Mouse (Mus musculus): ENCODE measurements around the gene Atp2b4. TPM values are rescaled to one million over a fixed set of nuclear protein-coding genes. Genes with fewer than 3 reads are reported as not detected.

Atp2b4 gene
- polyA plus RNA-seq, 1 experiment from 2014 or later, result 8.2 TPM

DNA sequence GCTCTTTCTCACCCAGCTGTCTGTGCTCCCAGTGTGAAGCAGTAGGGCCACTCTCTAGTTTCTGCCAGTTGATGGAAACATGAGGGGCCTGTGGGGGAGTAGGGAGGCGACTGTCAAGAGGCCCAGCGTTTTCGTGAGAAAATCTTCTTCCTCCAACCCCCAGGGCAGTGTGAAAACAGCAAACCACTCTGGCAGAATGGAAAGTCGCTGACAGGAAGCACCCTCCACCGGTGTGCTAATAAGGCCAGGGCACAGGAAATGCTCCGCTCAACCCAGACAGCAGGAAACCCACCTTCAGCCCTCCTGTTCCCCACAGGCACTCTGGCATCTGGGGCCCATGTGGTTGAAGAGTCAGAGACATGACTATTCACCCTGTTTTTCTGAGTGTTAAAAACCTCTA lies 110.9 kb downstream of the Atp2b4 start, which contains the start of gene Lax1:
Gene Lax1 (minus strand): TSS at position 212 of the 400 bp plus-strand sequence.
- no peak for DNase-seq (ENCODE audit: low spot score)
- Histone ChIP-seq H3K4me1 (replicated peaks; ENCODE audit: control insufficient read depth, insufficient read depth, low read length) (no peaks in the 10 kb centered on the region), H3K9me3 (ENCODE audit: control insufficient read depth, low read length) (no peaks in the 10 kb centered on the region), H3K4me2 (ENCODE audit: low read depth, low read length, severe bottlenecking) (no peak within 1 kb of the TSS), H3K4me3 (ENCODE audit: low read depth, low read length) (no peak within 1 kb of the TSS), H3K9ac (ENCODE audit: low read length) (no peak within 1 kb of the TSS), H3K27ac (ENCODE audit: low read depth, low read length) (no peak within 1 kb of the TSS), H3K36me3 (ENCODE audit: control insufficient read depth, insufficient read depth, low read length) (no peaks in the 10 kb centered on the region), H3K27me3 (ENCODE audit: control insufficient read depth, insufficient read depth, low read length) (no peaks in the 10 kb centered on the region)
- WGBS, result 46% methylated on average over 6 of the region's 6 CpGs
- no peak for ATAC-seq (replicated peaks; ENCODE audit: low FRiP score)

DNA sequence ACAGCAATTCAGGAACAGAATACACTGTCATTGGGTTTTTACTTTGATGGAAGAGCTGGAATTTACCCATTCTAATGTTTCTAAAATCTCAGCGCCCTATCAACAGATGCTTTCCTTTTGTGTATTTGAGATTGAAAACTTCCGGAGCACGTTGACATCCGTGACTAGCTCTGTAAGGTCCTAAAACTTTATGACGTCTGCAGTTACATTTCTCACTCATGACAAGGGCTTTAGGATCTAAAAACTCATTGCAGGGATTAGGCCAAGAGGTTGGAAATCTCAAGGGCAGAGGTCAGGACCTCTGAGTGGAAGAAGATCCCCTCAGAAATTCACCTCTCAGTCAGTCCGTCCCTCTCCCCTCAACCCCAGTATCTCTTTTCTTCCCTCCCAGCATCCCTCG lies 112.5 kb downstream of the Atp2b4 start:
- H3K36me3 ChIP-seq (ENCODE audit: control insufficient read depth, insufficient read depth, low read length), result no peaks in the 10 kb centered on the region

DNA sequence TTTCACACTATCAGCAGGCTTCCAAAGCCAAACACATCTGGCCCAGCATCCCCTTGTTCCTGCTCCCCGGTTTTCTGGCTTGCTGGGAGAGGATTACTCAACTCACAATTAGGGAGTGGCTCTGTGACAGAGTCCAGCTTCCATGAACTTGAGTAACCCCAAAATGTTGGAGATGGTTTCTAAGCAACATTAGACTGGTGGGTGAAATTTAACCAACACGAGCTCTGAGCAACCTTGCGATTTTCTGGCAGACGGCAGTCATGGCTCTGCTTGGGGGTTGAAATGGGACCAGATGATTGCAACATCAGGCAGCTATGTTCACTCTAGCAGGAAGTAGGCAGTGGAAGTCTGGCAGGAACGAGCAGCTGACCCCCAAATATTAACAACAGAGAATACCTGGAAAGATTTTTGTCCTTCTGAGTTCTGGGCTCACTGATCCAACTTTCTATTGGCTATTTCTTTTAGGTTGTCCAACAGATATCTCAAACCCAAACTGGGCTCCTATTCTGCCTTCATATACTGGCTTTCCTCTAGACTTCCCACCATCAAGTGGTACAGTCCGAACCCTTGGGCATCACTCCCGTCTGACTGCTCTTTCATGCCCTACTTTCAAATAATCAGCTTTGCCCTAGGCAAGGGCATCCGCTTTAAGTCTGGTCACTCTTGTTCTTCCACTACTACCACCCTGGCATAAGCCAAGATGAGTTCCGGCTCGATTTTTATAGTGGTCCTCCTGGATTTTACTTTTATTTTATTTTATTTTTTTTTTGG lies 114.9 kb downstream of the Atp2b4 start:
- no peak overlapping the region for H3K4me3 ChIP-seq (ENCODE audit: low read depth, low read length)
- ATAC-seq (replicated peaks; ENCODE audit: low FRiP score) (no peak), DNase-seq (ENCODE audit: low spot score) (peak; percentile 35)
- no peaks in the 10 kb centered on the region for H3K9me3 ChIP-seq (ENCODE audit: control insufficient read depth, low read length)
- H3K27ac ChIP-seq (ENCODE audit: low read depth, low read length), result no peak overlapping the region
- no peaks in the 10 kb centered on the region for H3K36me3 ChIP-seq (ENCODE audit: control insufficient read depth, insufficient read depth, low read length)
- no peaks in the 10 kb centered on the region for H3K4me1 ChIP-seq (replicated peaks; ENCODE audit: control insufficient read depth, insufficient read depth, low read length)
- H3K4me2 ChIP-seq (ENCODE audit: low read depth, low read length, severe bottlenecking), result no peak overlapping the region
- H3K27me3 ChIP-seq (ENCODE audit: control insufficient read depth, insufficient read depth, low read length), result no peaks in the 10 kb centered on the region
- WGBS, result 88% methylated on average over 10 of the region's 10 CpGs
- H3K9ac ChIP-seq (ENCODE audit: low read length), result no peak overlapping the region

More for the DNA sequence above, 112.5 kb downstream of the Atp2b4 start:
- WGBS, result 73% methylated on average over 7 of the region's 7 CpGs
- Histone ChIP-seq H3K4me1 (replicated peaks; ENCODE audit: control insufficient read depth, insufficient read depth, low read length) (no peaks in the 10 kb centered on the region), H3K27ac (ENCODE audit: low read depth, low read length) (no peak overlapping the region), H3K9me3 (ENCODE audit: control insufficient read depth, low read length) (no peaks in the 10 kb centered on the region), H3K27me3 (ENCODE audit: control insufficient read depth, insufficient read depth, low read length) (no peaks in the 10 kb centered on the region), H3K9ac (ENCODE audit: low read length) (no peak overlapping the region), H3K4me3 (ENCODE audit: low read depth, low read length) (no peak overlapping the region), H3K4me2 (ENCODE audit: low read depth, low read length, severe bottlenecking) (no peak overlapping the region)
- no peak for ATAC-seq (replicated peaks; ENCODE audit: low FRiP score)
- no peak for DNase-seq (ENCODE audit: low spot score)

DNA sequence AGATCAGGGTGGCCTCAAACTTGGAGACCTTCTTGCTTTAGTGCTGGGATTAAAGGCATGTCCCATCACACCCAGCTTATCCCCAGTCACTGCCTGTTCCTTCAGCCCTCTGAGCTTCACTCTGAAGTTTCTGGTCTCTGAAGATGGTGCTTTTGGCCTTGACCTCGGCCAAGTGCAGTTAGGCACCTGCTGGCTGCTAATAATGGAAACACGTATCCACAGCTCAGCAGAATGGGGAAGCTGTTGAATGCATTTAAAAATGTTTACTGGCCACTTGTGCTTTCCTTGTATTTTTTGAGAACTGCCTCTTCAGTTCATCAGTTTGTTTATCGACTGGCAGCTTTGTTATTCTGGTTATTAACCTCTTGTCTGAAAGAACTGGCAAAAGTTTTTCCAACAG lies 129.0 kb downstream of the Atp2b4 start:
- H3K4me2 ChIP-seq (ENCODE audit: low read depth, low read length, severe bottlenecking), result no peak overlapping the region
- 78% methylated on average over 3 of the region's 3 CpGs for WGBS
- DNase-seq (ENCODE audit: low spot score), result no peak
- H3K9ac ChIP-seq (ENCODE audit: low read length), result no peak overlapping the region
- no peaks in the 10 kb centered on the region for H3K36me3 ChIP-seq (ENCODE audit: control insufficient read depth, insufficient read depth, low read length)
- H3K4me1 ChIP-seq (replicated peaks; ENCODE audit: control insufficient read depth, insufficient read depth, low read length), result no peaks in the 10 kb centered on the region
- no peaks in the 10 kb centered on the region for H3K9me3 ChIP-seq (ENCODE audit: control insufficient read depth, low read length)
- no peak for ATAC-seq (replicated peaks; ENCODE audit: low FRiP score)
- no peaks in the 10 kb centered on the region for H3K27me3 ChIP-seq (ENCODE audit: control insufficient read depth, insufficient read depth, low read length)
- H3K27ac ChIP-seq (ENCODE audit: low read depth, low read length), result no peak overlapping the region
- H3K4me3 ChIP-seq (ENCODE audit: low read depth, low read length), result no peak overlapping the region

DNA sequence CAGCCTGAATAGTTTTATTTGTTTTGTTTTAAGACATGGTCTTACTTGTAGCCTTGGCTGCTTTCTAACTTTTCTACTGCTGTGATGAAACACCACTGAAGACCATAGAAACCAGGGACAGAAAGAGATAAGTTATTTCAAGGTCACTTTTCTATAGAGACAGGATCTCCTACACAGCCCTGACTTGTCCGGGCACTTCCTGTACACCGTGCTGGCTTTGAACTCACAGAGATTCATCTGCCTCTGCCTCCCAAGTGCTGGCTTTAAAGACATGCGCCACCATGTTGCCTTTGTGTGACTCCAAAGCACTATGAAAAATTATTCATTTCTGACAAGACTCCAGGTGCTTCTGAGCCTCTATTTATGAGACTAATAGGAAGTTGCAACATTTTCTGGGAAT lies 129.6 kb downstream of the Atp2b4 start:
- Histone ChIP-seq H3K9ac (ENCODE audit: low read length) (no peak overlapping the region), H3K4me1 (replicated peaks; ENCODE audit: control insufficient read depth, insufficient read depth, low read length) (no peaks in the 10 kb centered on the region), H3K27me3 (ENCODE audit: control insufficient read depth, insufficient read depth, low read length) (no peaks in the 10 kb centered on the region), H3K36me3 (ENCODE audit: control insufficient read depth, insufficient read depth, low read length) (no peaks in the 10 kb centered on the region), H3K9me3 (ENCODE audit: control insufficient read depth, low read length) (no peaks in the 10 kb centered on the region), H3K27ac (ENCODE audit: low read depth, low read length) (no peak overlapping the region), H3K4me3 (ENCODE audit: low read depth, low read length) (no peak overlapping the region), H3K4me2 (ENCODE audit: low read depth, low read length, severe bottlenecking) (no peak overlapping the region)
- 94% methylated on average over 3 of the region's 3 CpGs for WGBS
- no peak for ATAC-seq (replicated peaks; ENCODE audit: low FRiP score)
- no peak for DNase-seq (ENCODE audit: low spot score)

DNA sequence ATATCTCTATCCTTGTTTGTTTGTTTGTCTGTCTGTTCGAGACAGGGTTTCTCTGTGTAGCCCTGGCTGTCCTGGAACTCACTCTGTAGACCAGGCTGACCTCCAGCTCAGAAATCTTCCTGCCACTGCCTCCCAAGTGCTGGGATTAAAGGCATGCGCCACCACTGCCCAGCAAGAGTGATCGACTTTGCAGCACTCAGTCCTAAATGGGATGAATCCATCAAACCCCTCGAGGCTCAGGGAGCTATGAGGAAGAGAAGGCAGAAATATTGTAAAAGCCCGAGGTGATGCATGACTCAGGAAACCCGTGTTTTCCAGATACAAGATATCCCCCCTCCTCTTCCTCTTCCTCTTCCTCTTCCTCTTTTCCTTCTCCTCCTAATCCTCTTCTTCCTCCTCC lies 130.1 kb downstream of the Atp2b4 start:
- no peaks in the 10 kb centered on the region for H3K4me1 ChIP-seq (replicated peaks; ENCODE audit: control insufficient read depth, insufficient read depth, low read length)
- H3K4me3 ChIP-seq (ENCODE audit: low read depth, low read length), result no peak overlapping the region
- no peak overlapping the region for H3K4me2 ChIP-seq (ENCODE audit: low read depth, low read length, severe bottlenecking)
- no peak for ATAC-seq (replicated peaks; ENCODE audit: low FRiP score)
- no peak overlapping the region for H3K27ac ChIP-seq (ENCODE audit: low read depth, low read length)
- no peak overlapping the region for H3K9ac ChIP-seq (ENCODE audit: low read length)
- H3K27me3 ChIP-seq (ENCODE audit: control insufficient read depth, insufficient read depth, low read length), result no peaks in the 10 kb centered on the region
- H3K36me3 ChIP-seq (ENCODE audit: control insufficient read depth, insufficient read depth, low read length), result no peaks in the 10 kb centered on the region
- no peak for DNase-seq (ENCODE audit: low spot score)
- no peaks in the 10 kb centered on the region for H3K9me3 ChIP-seq (ENCODE audit: control insufficient read depth, low read length)
- WGBS, result 86% methylated on average over 6 of the region's 6 CpGs

DNA sequence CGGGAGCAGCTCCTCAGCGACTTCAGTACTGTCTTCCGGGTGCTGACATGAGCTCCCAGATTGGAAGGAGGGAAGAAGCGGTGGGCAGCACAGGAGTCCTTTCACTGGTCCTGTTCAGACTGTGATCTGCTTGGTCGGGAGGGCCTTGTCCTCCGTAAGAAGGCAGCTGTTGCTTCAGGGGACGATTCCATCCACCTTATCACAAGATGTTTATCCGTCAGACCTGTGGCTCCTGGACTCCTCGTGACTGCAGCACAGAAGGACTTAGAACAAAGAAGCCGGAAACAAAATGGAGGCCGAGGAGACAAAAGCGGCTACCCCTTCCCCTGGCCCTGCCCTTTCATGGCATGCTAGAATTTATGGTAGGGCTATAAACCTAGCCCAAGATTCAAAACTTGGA lies 130.7 kb downstream of the Atp2b4 start:
- Histone ChIP-seq H3K36me3 (ENCODE audit: control insufficient read depth, insufficient read depth, low read length) (no peaks in the 10 kb centered on the region), H3K27ac (ENCODE audit: low read depth, low read length) (no peak overlapping the region), H3K27me3 (ENCODE audit: control insufficient read depth, insufficient read depth, low read length) (no peaks in the 10 kb centered on the region), H3K4me3 (ENCODE audit: low read depth, low read length) (no peak overlapping the region), H3K4me1 (replicated peaks; ENCODE audit: control insufficient read depth, insufficient read depth, low read length) (no peaks in the 10 kb centered on the region), H3K4me2 (ENCODE audit: low read depth, low read length, severe bottlenecking) (no peak overlapping the region), H3K9me3 (ENCODE audit: control insufficient read depth, low read length) (no peaks in the 10 kb centered on the region), H3K9ac (ENCODE audit: low read length) (no peak overlapping the region)
- DNase-seq (ENCODE audit: low spot score) (no peak), ATAC-seq (replicated peaks; ENCODE audit: low FRiP score) (no peak)
- WGBS, result 87% methylated on average over 12 of the region's 12 CpGs

DNA sequence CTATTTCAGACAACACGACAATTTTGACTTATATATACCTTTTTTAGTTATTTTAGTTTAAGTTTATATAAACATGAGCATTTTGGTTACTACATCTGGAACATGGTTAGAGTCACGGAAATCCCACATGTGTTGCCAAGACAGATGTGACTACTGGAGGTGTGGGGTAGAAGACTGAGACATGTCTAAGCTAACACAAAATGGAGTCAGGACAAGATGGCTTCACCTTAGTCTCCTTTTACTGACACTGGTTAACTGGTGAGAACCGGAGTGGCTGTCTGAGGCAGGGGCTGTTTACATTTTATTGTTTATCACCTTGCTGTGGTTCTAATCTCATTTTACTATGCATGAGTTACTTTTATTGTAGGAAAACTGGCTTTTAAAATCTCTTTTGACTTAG lies 132.2 kb downstream of the Atp2b4 start:
- Histone ChIP-seq H3K4me3 (ENCODE audit: low read depth, low read length) (no peak overlapping the region), H3K4me1 (replicated peaks; ENCODE audit: control insufficient read depth, insufficient read depth, low read length) (no peaks in the 10 kb centered on the region), H3K27me3 (ENCODE audit: control insufficient read depth, insufficient read depth, low read length) (no peaks in the 10 kb centered on the region), H3K4me2 (ENCODE audit: low read depth, low read length, severe bottlenecking) (no peak overlapping the region), H3K9ac (ENCODE audit: low read length) (no peak overlapping the region), H3K9me3 (ENCODE audit: control insufficient read depth, low read length) (no peaks in the 10 kb centered on the region), H3K36me3 (ENCODE audit: control insufficient read depth, insufficient read depth, low read length) (no peaks in the 10 kb centered on the region), H3K27ac (ENCODE audit: low read depth, low read length) (no peak overlapping the region)
- DNase-seq (ENCODE audit: low spot score) (no peak), ATAC-seq (replicated peaks; ENCODE audit: low FRiP score) (no peak)
- 90% methylated on average over 3 of the region's 3 CpGs for WGBS

DNA sequence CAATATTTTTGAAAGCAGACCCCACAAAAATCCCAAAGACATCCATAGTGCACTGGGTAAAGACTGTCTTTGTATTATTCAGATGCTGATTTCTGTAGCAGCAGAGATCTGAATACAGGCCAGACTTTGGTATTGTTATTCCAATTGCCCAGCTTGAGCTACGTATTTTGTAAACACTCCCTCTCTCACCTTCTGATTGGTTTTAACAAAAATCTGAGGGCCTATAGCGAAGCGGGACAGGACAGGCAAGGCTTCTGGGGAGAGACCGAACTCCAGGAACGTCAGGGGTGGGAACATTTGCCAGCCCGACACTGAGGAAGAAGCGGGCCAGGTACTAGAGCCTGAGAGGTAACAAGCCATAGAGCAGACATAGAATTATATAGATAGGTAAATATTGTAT lies 133.1 kb downstream of the Atp2b4 start:
- Histone ChIP-seq H3K4me3 (ENCODE audit: low read depth, low read length) (no peak overlapping the region), H3K27ac (ENCODE audit: low read depth, low read length) (no peak overlapping the region), H3K27me3 (ENCODE audit: control insufficient read depth, insufficient read depth, low read length) (no peaks in the 10 kb centered on the region), H3K4me1 (replicated peaks; ENCODE audit: control insufficient read depth, insufficient read depth, low read length) (no peaks in the 10 kb centered on the region), H3K9ac (ENCODE audit: low read length) (no peak overlapping the region), H3K36me3 (ENCODE audit: control insufficient read depth, insufficient read depth, low read length) (no peaks in the 10 kb centered on the region), H3K4me2 (ENCODE audit: low read depth, low read length, severe bottlenecking) (no peak overlapping the region), H3K9me3 (ENCODE audit: control insufficient read depth, low read length) (no peaks in the 10 kb centered on the region)
- ATAC-seq (replicated peaks; ENCODE audit: low FRiP score) (no peak), DNase-seq (ENCODE audit: low spot score) (no peak)
- WGBS, result 25% methylated on average over 7 of the region's 7 CpGs

All from forebrain, embryonic 11.5 days (tissue).